Mouse (Mus musculus) layer of hippocampus, adult 8-10 months (tissue): ENCODE results near the gene Ptprn2. TPM values are rescaled to one million over a fixed set of nuclear protein-coding genes. Genes with fewer than 3 reads are reported as not detected.

Experiments
- DNase-seq, 2 experiments: peaks; one replicate each; pipeline ENCODE4 v3.0.0; 2022; ENCODE audit warnings: low spot score in 2 of 2
- total RNA-seq, 4 experiments: library from RNA; stranded (reverse); gene quantifications; 2 replicates each; pipeline ENCODE4 v1.2.4; 2022

The Ptprn2 gene
- total RNA-seq, 4 experiments from 2014 or later, result 279 to 314 (median 303) TPM

GRCm38 (mm10) chr12:117256849-117257204 lies 771.3 kb downstream of the Ptprn2 start:
- DNase-seq, result no peak

GRCm38 (mm10) chr12:117257205-117257920 lies 771.8 kb downstream of the Ptprn2 start:
- no peak for DNase-seq

GRCm38 (mm10) chr12:117257921-117258497 lies 772.5 kb downstream of the Ptprn2 start:
- no peak for DNase-seq

- DNase-seq, result no peak
Observed at GRCm38 (mm10) chr12:117260391-117261164, 775.1 kb downstream of the Ptprn2 start.

GRCm38 (mm10) chr12:117261165-117261440 lies 775.6 kb downstream of the Ptprn2 start:
- DNase-seq, result no peak

- no peak for DNase-seq
Observed at GRCm38 (mm10) chr12:117262003-117262402, 776.5 kb downstream of the Ptprn2 start.

- no peak for DNase-seq
Observed at GRCm38 (mm10) chr12:117263081-117263480, 777.6 kb downstream of the Ptprn2 start.

- DNase-seq, result no peak
Observed at GRCm38 (mm10) chr12:117265211-117265610, 779.7 kb downstream of the Ptprn2 start.

- no peak for DNase-seq
Observed at GRCm38 (mm10) chr12:117268543-117269172, 783.1 kb downstream of the Ptprn2 start.

GRCm38 (mm10) chr12:117269310-117269709 lies 783.8 kb downstream of the Ptprn2 start:
- DNase-seq, result no peak

- DNase-seq, result no peak
Observed at GRCm38 (mm10) chr12:117270199-117270598, 784.7 kb downstream of the Ptprn2 start.

GRCm38 (mm10) chr12:117273166-117273565 lies 787.6 kb downstream of the Ptprn2 start:
- no peak for DNase-seq

GRCm38 (mm10) chr12:117274576-117274975 lies 789.1 kb downstream of the Ptprn2 start:
- DNase-seq, result no peak

- no peak for DNase-seq
Observed at GRCm38 (mm10) chr12:117280790-117281189, 795.3 kb downstream of the Ptprn2 start.

GRCm38 (mm10) chr12:117282659-117283058 lies 797.1 kb downstream of the Ptprn2 start:
- DNase-seq, result no peak

- DNase-seq, result no peak
Observed at GRCm38 (mm10) chr12:117287456-117287855, 801.9 kb downstream of the Ptprn2 start.

GRCm38 (mm10) chr12:117291943-117292342 lies 806.4 kb downstream of the Ptprn2 start:
- no peak for DNase-seq

- no peak for DNase-seq
Observed at GRCm38 (mm10) chr12:117296792-117297191, 811.3 kb downstream of the Ptprn2 start.

- DNase-seq, result no peak
Observed at GRCm38 (mm10) chr12:117299084-117299483, 813.6 kb downstream of the Ptprn2 start.

GRCm38 (mm10) chr12:117304751-117305624 lies 819.5 kb downstream of the Ptprn2 start:
- no peak for DNase-seq

GRCm38 (mm10) chr12:117305625-117306105 lies 820.1 kb downstream of the Ptprn2 start:
- DNase-seq, result no peak
